Mouse (Mus musculus): ENCODE data around the gene Casz1. TPM values are rescaled to one million over a fixed set of nuclear protein-coding genes. Genes with fewer than 3 reads are reported as not detected.

The Casz1 gene
- 7.3 and 7.4 TPM in 2 replicates for polyA plus RNA-seq (2015; fragmentation: Nextera tagmentation; extraction: Ambion mirVana)

DNA sequence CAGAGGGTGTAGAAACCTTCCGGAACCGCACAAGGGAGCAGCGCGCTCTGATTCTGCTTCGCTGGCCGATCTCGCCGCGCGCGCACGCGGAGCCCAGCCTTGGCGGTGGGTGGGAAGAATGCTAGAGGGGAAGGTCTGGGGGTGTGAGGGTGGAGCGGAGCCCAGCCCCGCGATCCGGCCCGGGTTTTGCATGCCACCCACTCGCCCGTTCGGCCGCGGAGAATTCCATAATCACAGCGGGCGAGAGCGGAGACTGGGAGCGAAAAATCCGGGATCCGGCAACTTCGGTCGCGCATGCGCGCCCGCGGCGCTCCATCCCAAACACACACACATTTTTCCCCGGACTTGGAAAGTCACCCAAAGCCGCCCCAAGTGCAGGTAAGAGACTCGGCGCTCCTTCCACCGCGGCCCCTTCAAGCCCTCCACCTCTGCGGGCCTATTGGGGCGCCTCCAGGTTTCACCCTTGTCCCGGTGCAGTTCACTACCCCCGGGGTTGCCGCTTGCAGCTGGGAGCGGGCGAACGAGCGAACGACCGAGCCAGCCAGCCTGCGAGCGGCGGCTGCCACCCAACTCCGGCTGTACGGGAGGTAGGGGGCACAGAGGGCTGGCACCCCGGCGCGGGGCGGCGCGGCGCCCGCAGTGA is at the start of gene Casz1:
Casz1 (plus strand) TSS at position 293 of the 643 bp plus-strand sequence.
- Histone ChIP-seq H3K4me2 (ENCODE audit: low read depth, low read length) (peak within 1 kb of the TSS; percentile 96), H3K9me3 (ENCODE audit: control insufficient read depth, low read length) (no peaks in the 10 kb centered on the region), H3K27me3 (ENCODE audit: control insufficient read depth, insufficient read depth, low read depth, low read length) (peaks cover 30% of the 10 kb centered on the region), H3K4me1 (replicated peaks; ENCODE audit: control insufficient read depth, insufficient read depth, low read length) (peaks cover 22% of the 10 kb centered on the region), H3K27ac (ENCODE audit: low read length) (peak within 1 kb of the TSS; percentile 68), H3K36me3 (ENCODE audit: control insufficient read depth, insufficient read depth, low read length) (no peaks in the 10 kb centered on the region), H3K4me3 (ENCODE audit: low read length) (peak within 1 kb of the TSS; percentile 75), H3K9ac (ENCODE audit: low read length) (peak within 1 kb of the TSS; percentile 73)
- 0% methylated on average over 66 of the region's 68 CpGs for WGBS
- ATAC-seq (ENCODE audit: low read depth) = peak; percentile 88

DNA sequence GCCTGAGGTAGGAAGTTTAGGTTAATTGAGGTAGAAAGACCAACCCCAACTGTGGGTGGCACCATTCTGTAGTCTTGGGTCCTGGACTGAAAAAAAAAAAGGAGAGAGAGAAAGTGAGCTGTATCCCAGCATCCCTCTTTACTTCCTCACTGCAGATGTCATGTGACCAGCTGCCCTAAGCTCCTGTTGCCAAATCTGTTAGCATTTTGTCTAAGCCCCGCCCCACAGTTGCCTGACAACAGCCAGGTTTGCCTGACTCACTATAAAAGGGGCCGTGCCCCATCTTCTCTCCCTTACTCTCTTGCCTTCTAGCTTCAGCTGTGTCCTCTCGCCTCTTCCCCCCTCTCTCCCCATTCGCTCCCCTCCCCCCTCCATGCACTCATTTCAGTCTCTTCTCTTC is 45.4 kb upstream of the Casz1 start:
- Histone ChIP-seq H3K27me3 (ENCODE audit: control insufficient read depth, insufficient read depth, low read depth, low read length) (no peaks in the 10 kb centered on the region), H3K9me3 (ENCODE audit: control insufficient read depth, low read length) (no peaks in the 10 kb centered on the region), H3K4me3 (ENCODE audit: low read length) (no peak overlapping the region), H3K4me2 (ENCODE audit: low read depth, low read length) (no peak overlapping the region), H3K36me3 (ENCODE audit: control insufficient read depth, insufficient read depth, low read length) (no peaks in the 10 kb centered on the region), H3K4me1 (replicated peaks; ENCODE audit: control insufficient read depth, insufficient read depth, low read length) (no peaks in the 10 kb centered on the region), H3K9ac (ENCODE audit: low read length) (no peak overlapping the region), H3K27ac (ENCODE audit: low read length) (no peak overlapping the region)
- WGBS = 35% methylated on average over 4 of the region's 4 CpGs
- ATAC-seq (ENCODE audit: low read depth) = no peak

DNA sequence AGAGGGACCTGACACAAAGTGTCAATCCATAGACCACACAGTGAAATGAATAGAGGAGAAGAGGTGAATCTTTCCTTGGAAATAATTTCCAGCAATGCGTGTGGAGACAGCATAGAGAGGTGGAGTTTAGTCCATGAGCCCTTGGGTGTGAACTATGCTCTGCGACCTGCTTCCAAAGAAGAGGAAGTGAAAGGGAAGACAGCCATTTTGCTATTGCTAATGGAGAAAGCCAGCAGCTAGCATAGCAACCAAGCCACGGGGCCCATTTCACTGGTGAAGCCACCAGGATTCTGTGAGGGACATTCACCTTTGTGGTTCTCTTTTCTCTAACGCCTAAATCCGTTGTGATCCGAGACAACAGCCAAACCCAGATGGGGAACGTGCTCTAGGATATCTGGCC is 44.1 kb upstream of the Casz1 start:
- ATAC-seq (ENCODE audit: low read depth) = no peak
- H3K27ac ChIP-seq (ENCODE audit: low read length) = no peak overlapping the region
- 78% methylated on average over 7 of the region's 7 CpGs for WGBS
- no peaks in the 10 kb centered on the region for H3K36me3 ChIP-seq (ENCODE audit: control insufficient read depth, insufficient read depth, low read length)
- no peaks in the 10 kb centered on the region for H3K4me1 ChIP-seq (replicated peaks; ENCODE audit: control insufficient read depth, insufficient read depth, low read length)
- H3K9ac ChIP-seq (ENCODE audit: low read length) = no peak overlapping the region
- H3K9me3 ChIP-seq (ENCODE audit: control insufficient read depth, low read length) = no peaks in the 10 kb centered on the region
- H3K4me3 ChIP-seq (ENCODE audit: low read length) = no peak overlapping the region
- H3K4me2 ChIP-seq (ENCODE audit: low read depth, low read length) = no peak overlapping the region
- H3K27me3 ChIP-seq (ENCODE audit: control insufficient read depth, insufficient read depth, low read depth, low read length) = no peaks in the 10 kb centered on the region

GRCm38 (mm10) chr4:148766021-148766775 is 38.0 kb upstream of the Casz1 start:
- 62% methylated on average over 21 of the region's 21 CpGs for WGBS

DNA sequence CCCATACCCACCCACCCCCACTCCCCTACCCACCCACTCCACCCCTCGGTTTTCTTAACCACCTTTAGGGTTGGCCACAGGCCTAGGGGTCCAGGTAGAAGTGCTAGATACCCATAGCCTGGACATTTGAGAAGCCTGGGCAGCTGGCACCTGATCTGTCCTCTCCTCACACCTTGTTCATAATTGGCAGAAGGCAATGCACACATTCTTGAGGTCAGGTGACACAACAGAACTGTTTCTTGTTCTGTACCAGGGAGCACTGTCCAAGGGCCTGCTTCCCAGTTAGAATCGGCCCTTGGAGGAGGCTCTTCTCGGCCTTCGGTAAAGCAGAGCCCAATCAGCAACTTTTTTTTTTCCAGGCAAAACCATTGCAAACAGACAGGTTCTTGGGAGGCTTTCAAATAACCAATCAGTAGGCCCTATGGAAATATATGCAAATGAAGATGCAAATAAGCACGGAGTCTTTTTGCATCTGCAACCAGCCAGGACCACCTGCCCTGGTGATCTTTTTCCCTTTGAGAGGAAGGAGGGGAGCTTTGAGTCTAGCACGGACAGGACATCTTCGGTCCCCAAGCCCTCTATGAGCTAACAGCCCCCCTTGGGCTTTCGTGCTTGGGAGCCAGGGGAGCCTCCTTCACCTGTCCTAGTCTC is 36.4 kb upstream of the Casz1 start:
- Histone ChIP-seq H3K27ac (ENCODE audit: low read length) (no peak overlapping the region), H3K4me2 (ENCODE audit: low read depth, low read length) (no peak overlapping the region), H3K27me3 (ENCODE audit: control insufficient read depth, insufficient read depth, low read depth, low read length) (peaks cover 26% of the 10 kb centered on the region), H3K36me3 (ENCODE audit: control insufficient read depth, insufficient read depth, low read length) (no peaks in the 10 kb centered on the region), H3K9ac (ENCODE audit: low read length) (no peak overlapping the region), H3K4me3 (ENCODE audit: low read length) (no peak overlapping the region), H3K9me3 (ENCODE audit: control insufficient read depth, low read length) (no peaks in the 10 kb centered on the region), H3K4me1 (replicated peaks; ENCODE audit: control insufficient read depth, insufficient read depth, low read length) (no peaks in the 10 kb centered on the region; the same call in 1 of the 2 replicates)
- 34% methylated on average over 8 of the region's 8 CpGs for WGBS
- ATAC-seq (ENCODE audit: low read depth) = no peak

More at GRCm38 (mm10) chr4:148766021-148766775, 38.0 kb upstream of the Casz1 start:
- H3K9ac ChIP-seq (ENCODE audit: low read length) = no peak overlapping the region
- H3K27me3 ChIP-seq (ENCODE audit: control insufficient read depth, insufficient read depth, low read depth, low read length) = peaks cover 11% of the 10 kb centered on the region
- no peaks in the 10 kb centered on the region for H3K36me3 ChIP-seq (ENCODE audit: control insufficient read depth, insufficient read depth, low read length)
- no peaks in the 10 kb centered on the region for H3K9me3 ChIP-seq (ENCODE audit: control insufficient read depth, low read length)
- ATAC-seq (ENCODE audit: low read depth) = no peak
- H3K27ac ChIP-seq (ENCODE audit: low read length) = no peak overlapping the region
- H3K4me3 ChIP-seq (ENCODE audit: low read length) = no peak overlapping the region
- H3K4me2 ChIP-seq (ENCODE audit: low read depth, low read length) = no peak overlapping the region
- no peaks in the 10 kb centered on the region; the same call in 1 of the 2 replicates for H3K4me1 ChIP-seq (replicated peaks; ENCODE audit: control insufficient read depth, insufficient read depth, low read length)

GRCm38 (mm10) chr4:148768649-148769048 is 35.6 kb upstream of the Casz1 start:
- H3K4me1 ChIP-seq (replicated peaks; ENCODE audit: control insufficient read depth, insufficient read depth, low read length) = no peaks in the 10 kb centered on the region; the same call in 1 of the 2 replicates
- peaks cover 28% of the 10 kb centered on the region for H3K27me3 ChIP-seq (ENCODE audit: control insufficient read depth, insufficient read depth, low read depth, low read length)
- H3K27ac ChIP-seq (ENCODE audit: low read length) = no peak overlapping the region
- no peaks in the 10 kb centered on the region for H3K36me3 ChIP-seq (ENCODE audit: control insufficient read depth, insufficient read depth, low read length)
- H3K9me3 ChIP-seq (ENCODE audit: control insufficient read depth, low read length) = no peaks in the 10 kb centered on the region
- 63% methylated on average over 10 of the region's 10 CpGs for WGBS
- ATAC-seq (ENCODE audit: low read depth) = no peak
- H3K4me3 ChIP-seq (ENCODE audit: low read length) = no peak overlapping the region
- no peak overlapping the region for H3K4me2 ChIP-seq (ENCODE audit: low read depth, low read length)
- H3K9ac ChIP-seq (ENCODE audit: low read length) = no peak overlapping the region

DNA sequence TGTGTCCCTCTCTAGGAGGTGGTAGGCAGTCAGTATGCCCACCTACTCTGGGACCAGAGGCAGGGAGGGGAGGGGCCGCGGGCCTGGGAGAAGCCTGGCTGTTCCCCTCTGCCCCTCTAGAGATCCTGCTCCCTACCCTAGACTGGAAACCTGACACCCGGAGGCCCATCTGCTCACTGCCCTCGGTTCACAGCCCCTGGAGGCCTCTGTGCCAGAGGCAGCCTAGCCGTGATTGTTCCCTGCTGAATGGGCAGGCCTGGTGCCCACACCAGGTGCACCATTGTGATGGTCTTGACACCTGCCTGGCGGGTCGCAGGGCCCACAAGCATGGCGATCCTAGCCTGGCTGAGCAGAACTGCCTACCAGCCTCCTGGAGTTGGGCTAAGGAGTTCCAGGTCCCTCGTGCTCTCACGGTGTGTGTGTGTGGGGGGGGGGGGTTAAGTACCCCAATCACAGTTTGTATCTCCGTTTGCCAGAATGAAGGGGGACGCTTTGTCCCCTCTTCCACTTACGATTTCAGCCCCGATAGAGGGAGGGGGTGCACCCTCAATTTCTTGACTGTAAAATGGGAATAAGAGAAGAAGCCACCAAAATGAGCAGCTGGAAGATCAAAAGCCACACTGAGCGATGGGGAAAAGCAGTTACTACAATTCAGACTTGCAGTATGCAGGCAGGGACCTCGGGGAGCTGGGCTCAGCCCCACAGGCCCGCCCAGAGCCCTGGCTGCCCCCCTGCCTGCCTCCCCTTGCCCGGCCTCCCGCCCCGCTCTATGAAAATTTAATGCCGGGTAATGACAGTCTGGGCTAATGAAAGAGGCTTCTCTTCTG is 33.4 kb upstream of the Casz1 start:
- H3K36me3 ChIP-seq (ENCODE audit: control insufficient read depth, insufficient read depth, low read length) = no peaks in the 10 kb centered on the region
- no peak overlapping the region for H3K27ac ChIP-seq (ENCODE audit: low read length)
- H3K9me3 ChIP-seq (ENCODE audit: control insufficient read depth, low read length) = no peaks in the 10 kb centered on the region
- H3K4me1 ChIP-seq (replicated peaks; ENCODE audit: control insufficient read depth, insufficient read depth, low read length) = no peaks in the 10 kb centered on the region; the same call in 1 of the 2 replicates
- peaks cover 28% of the 10 kb centered on the region for H3K27me3 ChIP-seq (ENCODE audit: control insufficient read depth, insufficient read depth, low read depth, low read length)
- no peak for ATAC-seq (ENCODE audit: low read depth)
- no peak overlapping the region for H3K9ac ChIP-seq (ENCODE audit: low read length)
- 13% methylated on average over 21 of the region's 21 CpGs for WGBS
- no peak overlapping the region for H3K4me3 ChIP-seq (ENCODE audit: low read length)
- no peak overlapping the region for H3K4me2 ChIP-seq (ENCODE audit: low read depth, low read length)

- 6% methylated on average over 14 of the region's 14 CpGs for WGBS
Observed at GRCm38 (mm10) chr4:148771409-148771929, 32.8 kb upstream of the Casz1 start.

More at GRCm38 (mm10) chr4:148771409-148771929, 32.8 kb upstream of the Casz1 start:
- H3K4me1 ChIP-seq (replicated peaks; ENCODE audit: control insufficient read depth, insufficient read depth, low read length) = no peaks in the 10 kb centered on the region; the same call in 1 of the 2 replicates
- no peaks in the 10 kb centered on the region for H3K36me3 ChIP-seq (ENCODE audit: control insufficient read depth, insufficient read depth, low read length)
- no peaks in the 10 kb centered on the region for H3K9me3 ChIP-seq (ENCODE audit: control insufficient read depth, low read length)
- H3K4me3 ChIP-seq (ENCODE audit: low read length) = no peak overlapping the region
- no peak for ATAC-seq (ENCODE audit: low read depth)
- H3K9ac ChIP-seq (ENCODE audit: low read length) = no peak overlapping the region
- H3K4me2 ChIP-seq (ENCODE audit: low read depth, low read length) = no peak overlapping the region
- no peak overlapping the region for H3K27ac ChIP-seq (ENCODE audit: low read length)
- H3K27me3 ChIP-seq (ENCODE audit: control insufficient read depth, insufficient read depth, low read depth, low read length) = peaks cover 28% of the 10 kb centered on the region

All from lung, embryonic 16.5 days (tissue).